Mouse (Mus musculus) heart, adult 18-20 months (tissue): ENCODE results near the gene Nemp2. TPM values are rescaled to one million over a fixed set of nuclear protein-coding genes. Genes with fewer than 3 reads are reported as not detected.
A peak's percentile ranks its signal among the peaks of the same experiment; 100 is the strongest.

Experiments used
- DNase-seq, 2 experiments: peaks; one replicate each; pipeline ENCODE4 v3.0.0; 2021 to 2022; ENCODE audit warnings: mixed read lengths in 1 of 2
- long read RNA-seq, 2 experiments: library from polyadenylated mRNA; stranded (forward); transcript quantifications; one replicate each; pipeline ENCODE4 v2.0.0; 2021
- total RNA-seq, 2 experiments: library from RNA; stranded (reverse); gene quantifications; 2 replicates each; pipeline ENCODE4 v1.2.3; 2021

Nemp2 gene
- total RNA-seq: under 1 TPM; 0.72 to 0.82 TPM
- long read RNA-seq, experiment 1, partial matches to known transcripts: 0 of 1 reads
- long read RNA-seq, experiment 1, other reads (novel, unspliced or antisense): 0 of 1 reads
- long read RNA-seq, experiment 2: 0 reads

- peak; percentile 92 to 96 for DNase-seq
Measured at GRCm38 (mm10) chr1:52630248-52630936, at the start of gene Nemp2. TSS of gene Nemp2 (plus strand) at chr1:52630703.

GRCm38 (mm10) chr1:52581744-52582143 is 48.8 kb upstream of the Nemp2 start:
- DNase-seq: no peak

- DNase-seq: no peak
Measured at GRCm38 (mm10) chr1:52582866-52583265, 47.6 kb upstream of the Nemp2 start.

- DNase-seq: peak; percentile 29 to 46
Measured at GRCm38 (mm10) chr1:52596982-52597646, 33.4 kb upstream of the Nemp2 start.

- DNase-seq: peak; percentile 42 to 50
Measured at GRCm38 (mm10) chr1:52597761-52598160, 32.7 kb upstream of the Nemp2 start.

- no peak for DNase-seq
Measured at GRCm38 (mm10) chr1:52598361-52598760, 32.1 kb upstream of the Nemp2 start.

- no peak for DNase-seq
Measured at GRCm38 (mm10) chr1:52601496-52601895, 29.0 kb upstream of the Nemp2 start.

GRCm38 (mm10) chr1:52607700-52608099 is 22.8 kb upstream of the Nemp2 start:
- no peak for DNase-seq

GRCm38 (mm10) chr1:52608486-52608885 is 22.0 kb upstream of the Nemp2 start:
- no peak for DNase-seq

- peak in 1 of 2 experiments; percentile 6 for DNase-seq
Measured at GRCm38 (mm10) chr1:52618217-52618616, 12.3 kb upstream of the Nemp2 start.

- DNase-seq: no peak
Measured at GRCm38 (mm10) chr1:52620442-52620841, 10.1 kb upstream of the Nemp2 start.

GRCm38 (mm10) chr1:52630937-52631299 is 415 bp downstream of the Nemp2 start:
- no peak for DNase-seq

- DNase-seq: no peak
Measured at GRCm38 (mm10) chr1:52631570-52631969, 1.1 kb downstream of the Nemp2 start.

GRCm38 (mm10) chr1:52634251-52634650 is 3.7 kb downstream of the Nemp2 start:
- DNase-seq: no peak

- no peak for DNase-seq
Measured at GRCm38 (mm10) chr1:52635932-52636331, 5.4 kb downstream of the Nemp2 start.

GRCm38 (mm10) chr1:52638101-52638500 is 7.6 kb downstream of the Nemp2 start:
- no peak for DNase-seq

GRCm38 (mm10) chr1:52639090-52639489 is 8.6 kb downstream of the Nemp2 start:
- DNase-seq: no peak

GRCm38 (mm10) chr1:52640266-52640665 is 9.8 kb downstream of the Nemp2 start:
- DNase-seq: no peak

GRCm38 (mm10) chr1:52640736-52641135 is 10.2 kb downstream of the Nemp2 start:
- DNase-seq: no peak

- DNase-seq: peak; percentile 82 to 86
Measured at GRCm38 (mm10) chr1:52648153-52649027, 17.9 kb downstream of the Nemp2 start.

GRCm38 (mm10) chr1:52650066-52650465 is 19.6 kb downstream of the Nemp2 start:
- no peak for DNase-seq

- no peak for DNase-seq
Measured at GRCm38 (mm10) chr1:52652601-52653253, 22.2 kb downstream of the Nemp2 start.
